Mouse (Mus musculus) lung, embryonic 16.5 days (tissue): ENCODE results near the gene Elovl6. TPM values are rescaled to one million over a fixed set of nuclear protein-coding genes. Genes with fewer than 3 reads are reported as not detected.

Experiments used
- ATAC-seq: fragments of 200-750 bp; cut with Nextera tagmentation; 2 replicates; pipeline ENCODE4 v1.8.0; 2017; ENCODE audit warnings: low read depth, mild to moderate bottlenecking, moderate library complexity
- H3K27ac ChIP-seq: fragments of 300-500 bp; sonication (generic); 2 replicates; pipeline ENCODE4 v1.5.1; 2014; ENCODE audit warnings: mild to moderate bottlenecking, control low read depth, low read length
- H3K27me3 ChIP-seq: fragments of 300-500 bp; sonication (generic); 2 replicates; pipeline ENCODE4 v1.6.1; 2014; ENCODE audit warnings: low read depth, low read length, mixed read lengths; ENCODE audit not compliant: control insufficient read depth, insufficient read depth
- H3K36me3 ChIP-seq: fragments of 300-500 bp; sonication (generic); 2 replicates; pipeline ENCODE4 v1.6.1; 2014; ENCODE audit warnings: low read length; ENCODE audit not compliant: control insufficient read depth, insufficient read depth
- H3K4me1 ChIP-seq: fragments of 300-500 bp; sonication (generic); replicated peaks from 2 replicates; pipeline ENCODE4 v1.6.1; 2014; ENCODE audit warnings: low read length, mixed read lengths; ENCODE audit not compliant: control insufficient read depth, insufficient read depth
- H3K4me2 ChIP-seq: fragments of 300-500 bp; sonication (generic); 2 replicates; pipeline ENCODE4 v1.6.1; 2014; ENCODE audit warnings: low read depth, low read length, control low read depth
- H3K4me3 ChIP-seq: fragments of 300-500 bp; sonication (generic); 2 replicates; pipeline ENCODE4 v1.5.1; 2014; ENCODE audit warnings: mild to moderate bottlenecking, low read length, control low read depth
- H3K9ac ChIP-seq: fragments of 300-500 bp; sonication (generic); 2 replicates; pipeline ENCODE4 v1.6.1; 2014; ENCODE audit warnings: low read length, control low read depth
- H3K9me3 ChIP-seq: fragments of 300-500 bp; sonication (generic); 2 replicates; pipeline ENCODE4 v1.6.1; 2016; ENCODE audit warnings: low read length; ENCODE audit not compliant: control insufficient read depth
- WGBS: fragments of 180-500 bp; shearing (Covaris S2); extraction: QIAGEN DNeasy Blood & Tissue Kit; methylation state at CpG from one replicate; pipeline ENCODE4 v1.1.7; 2014; 5-methylcytosine and 5-hydroxymethylcytosine counted together
- polyA plus RNA-seq: library from polyadenylated mRNA; unstranded; fragments of >200 nt; fragmentation: Nextera tagmentation; extraction: Ambion mirVana; gene quantifications from 2 replicates; pipeline ENCODE4 v1.2.1, GENCODE M21; 2015

Elovl6 gene
- polyA plus RNA-seq, 1 experiment from 2014 or later = 12.3 TPM

GRCm38 (mm10) chr3:129591761-129592160, 59.6 kb downstream of the Elovl6 start:
- Histone ChIP-seq H3K4me3 (no peak overlapping the region), H3K27me3 (no peaks in the 10 kb centered on the region), H3K4me2 (no peak overlapping the region), H3K9me3 (no peaks in the 10 kb centered on the region), H3K27ac (no peak overlapping the region), H3K36me3 (no peaks in the 10 kb centered on the region), H3K4me1 (no peaks in the 10 kb centered on the region), H3K9ac (no peak overlapping the region)
- WGBS = 93% methylated on average over 8 of the region's 8 CpGs
- no peak for ATAC-seq

GRCm38 (mm10) chr3:129593001-129593400, 60.8 kb downstream of the Elovl6 start:
- Histone ChIP-seq H3K4me2 (no peak overlapping the region), H3K27me3 (no peaks in the 10 kb centered on the region), H3K36me3 (no peaks in the 10 kb centered on the region), H3K9ac (no peak overlapping the region), H3K4me1 (no peaks in the 10 kb centered on the region), H3K4me3 (no peak overlapping the region), H3K27ac (no peak overlapping the region), H3K9me3 (no peaks in the 10 kb centered on the region)
- 82% methylated on average over 9 of the region's 9 CpGs for WGBS
- ATAC-seq = no peak

- Histone ChIP-seq H3K36me3 (no peaks in the 10 kb centered on the region), H3K4me1 (no peaks in the 10 kb centered on the region), H3K9me3 (no peaks in the 10 kb centered on the region), H3K27me3 (no peaks in the 10 kb centered on the region), H3K9ac (no peak overlapping the region), H3K4me2 (no peak overlapping the region), H3K4me3 (no peak overlapping the region), H3K27ac (no peak overlapping the region)
- ATAC-seq = no peak
- 70% methylated on average over 3 of the region's 3 CpGs for WGBS
Measured at GRCm38 (mm10) chr3:129593735-129594134, 61.6 kb downstream of the Elovl6 start.

- no peak overlapping the region for H3K9ac ChIP-seq
- no peaks in the 10 kb centered on the region for H3K9me3 ChIP-seq
- ATAC-seq = no peak
- 77% methylated on average over 6 of the region's 6 CpGs for WGBS
- H3K4me3 ChIP-seq = no peak overlapping the region
- no peaks in the 10 kb centered on the region for H3K27me3 ChIP-seq
- no peaks in the 10 kb centered on the region for H3K4me1 ChIP-seq
- H3K4me2 ChIP-seq = no peak overlapping the region
- H3K27ac ChIP-seq = no peak overlapping the region
- H3K36me3 ChIP-seq = no peaks in the 10 kb centered on the region
Measured at GRCm38 (mm10) chr3:129596098-129596497, 63.9 kb downstream of the Elovl6 start.

GRCm38 (mm10) chr3:129602289-129602688, 70.1 kb downstream of the Elovl6 start:
- no peak overlapping the region for H3K9ac ChIP-seq
- no peak overlapping the region for H3K4me2 ChIP-seq
- H3K4me1 ChIP-seq = no peaks in the 10 kb centered on the region
- H3K4me3 ChIP-seq = no peak overlapping the region
- H3K9me3 ChIP-seq = no peaks in the 10 kb centered on the region
- H3K36me3 ChIP-seq = no peaks in the 10 kb centered on the region
- WGBS = 59% methylated on average over 9 of the region's 9 CpGs
- ATAC-seq = no peak
- H3K27me3 ChIP-seq = no peaks in the 10 kb centered on the region
- no peak overlapping the region for H3K27ac ChIP-seq

GRCm38 (mm10) chr3:129605487-129605886, 73.3 kb downstream of the Elovl6 start:
- 75% methylated on average over 7 of the region's 7 CpGs for WGBS
- no peak overlapping the region for H3K4me2 ChIP-seq

GRCm38 (mm10) chr3:129605934-129606333, 73.8 kb downstream of the Elovl6 start:
- 74% methylated on average over 6 of the region's 6 CpGs for WGBS
- no peaks in the 10 kb centered on the region for H3K9me3 ChIP-seq
- no peak for ATAC-seq
- H3K27me3 ChIP-seq = no peaks in the 10 kb centered on the region; the same call in 1 of the 2 replicates
- no peak overlapping the region for H3K9ac ChIP-seq
- H3K4me3 ChIP-seq = no peak overlapping the region
- H3K36me3 ChIP-seq = no peaks in the 10 kb centered on the region
- no peaks in the 10 kb centered on the region for H3K4me1 ChIP-seq
- no peak overlapping the region for H3K27ac ChIP-seq
- H3K4me2 ChIP-seq = no peak overlapping the region

More at GRCm38 (mm10) chr3:129605487-129605886, 73.3 kb downstream of the Elovl6 start:
- H3K4me3 ChIP-seq = no peak overlapping the region
- no peak overlapping the region for H3K9ac ChIP-seq
- H3K27ac ChIP-seq = no peak overlapping the region
- H3K9me3 ChIP-seq = no peaks in the 10 kb centered on the region
- H3K36me3 ChIP-seq = no peaks in the 10 kb centered on the region
- H3K27me3 ChIP-seq = no peaks in the 10 kb centered on the region; the same call in 1 of the 2 replicates
- ATAC-seq = no peak
- H3K4me1 ChIP-seq = no peaks in the 10 kb centered on the region

GRCm38 (mm10) chr3:129611626-129612025, 79.5 kb downstream of the Elovl6 start:
- H3K27ac ChIP-seq = no peak overlapping the region
- H3K4me3 ChIP-seq = no peak overlapping the region
- H3K9me3 ChIP-seq = no peaks in the 10 kb centered on the region
- 75% methylated on average over 8 of the region's 8 CpGs for WGBS
- no peak overlapping the region for H3K4me2 ChIP-seq
- H3K27me3 ChIP-seq = peaks cover 16% of the 10 kb centered on the region
- ATAC-seq = no peak
- no peak overlapping the region for H3K9ac ChIP-seq
- H3K4me1 ChIP-seq = no peaks in the 10 kb centered on the region
- H3K36me3 ChIP-seq = no peaks in the 10 kb centered on the region

GRCm38 (mm10) chr3:129612311-129613097, 80.3 kb downstream of the Elovl6 start:
- no peaks in the 10 kb centered on the region for H3K36me3 ChIP-seq
- no peak overlapping the region for H3K27ac ChIP-seq
- no peak overlapping the region for H3K4me2 ChIP-seq
- H3K9me3 ChIP-seq = no peaks in the 10 kb centered on the region
- no peak overlapping the region for H3K9ac ChIP-seq
- peak; percentile 23; the same call in 1 of the 2 replicates for ATAC-seq
- peaks cover 24% of the 10 kb centered on the region for H3K27me3 ChIP-seq
- no peak overlapping the region for H3K4me3 ChIP-seq
- no peaks in the 10 kb centered on the region for H3K4me1 ChIP-seq
- WGBS = 81% methylated on average over 25 of the region's 25 CpGs
